Mouse (Mus musculus) liver, postnatal 0 days (tissue): ENCODE data around the gene Myh7b.

Source experiments
- CTCF ChIP-seq: sonication (generic); IDR thresholded peaks from 2 replicates; pipeline ENCODE4 v1.5.1; 2016; ENCODE audit warnings: antibody characterized with exemption, low read depth
- EP300 ChIP-seq: IDR thresholded peaks from 2 replicates; pipeline ENCODE4 v1.6.1; 2016; ENCODE audit warnings: antibody characterized with exemption, low read depth, mild to moderate bottlenecking

DNA sequence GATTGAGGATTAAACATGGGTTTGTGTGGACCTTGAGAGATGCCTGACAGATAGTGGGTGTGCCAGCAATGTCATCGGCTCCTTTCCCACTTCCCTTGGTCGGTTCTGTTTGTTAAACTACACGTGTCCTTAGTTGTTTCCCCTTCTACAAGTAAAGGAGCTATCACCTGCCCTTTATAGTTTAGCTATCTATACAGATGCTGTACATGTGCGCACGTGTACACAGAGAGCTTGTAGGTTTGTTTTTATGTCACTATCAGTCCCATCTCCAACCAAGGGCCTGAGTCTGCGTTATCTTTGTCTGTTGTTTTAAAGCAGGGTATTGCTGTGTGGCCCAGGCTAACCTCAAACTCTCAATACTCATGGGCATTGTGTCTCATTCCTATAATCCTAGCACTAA is 13.0 kb downstream of the Myh7b start:
- TF ChIP-seq CTCF, result no peak
- no peak for TF ChIP-seq EP300
